Mouse (Mus musculus) mouse trophoblast stem cell (cell line): ENCODE results near the gene Runx3.

ENCODE experiments used
- in situ Hi-C, 2 experiments: fragments of 300-500 bp; cut with MseI, MboI; formaldehyde crosslinking; loops; 2 replicates in 1 of 2; 3 replicates in 1 of 2; pipeline ENCODE4 v1.15.1; 2025

Gene Runx3

DNA sequence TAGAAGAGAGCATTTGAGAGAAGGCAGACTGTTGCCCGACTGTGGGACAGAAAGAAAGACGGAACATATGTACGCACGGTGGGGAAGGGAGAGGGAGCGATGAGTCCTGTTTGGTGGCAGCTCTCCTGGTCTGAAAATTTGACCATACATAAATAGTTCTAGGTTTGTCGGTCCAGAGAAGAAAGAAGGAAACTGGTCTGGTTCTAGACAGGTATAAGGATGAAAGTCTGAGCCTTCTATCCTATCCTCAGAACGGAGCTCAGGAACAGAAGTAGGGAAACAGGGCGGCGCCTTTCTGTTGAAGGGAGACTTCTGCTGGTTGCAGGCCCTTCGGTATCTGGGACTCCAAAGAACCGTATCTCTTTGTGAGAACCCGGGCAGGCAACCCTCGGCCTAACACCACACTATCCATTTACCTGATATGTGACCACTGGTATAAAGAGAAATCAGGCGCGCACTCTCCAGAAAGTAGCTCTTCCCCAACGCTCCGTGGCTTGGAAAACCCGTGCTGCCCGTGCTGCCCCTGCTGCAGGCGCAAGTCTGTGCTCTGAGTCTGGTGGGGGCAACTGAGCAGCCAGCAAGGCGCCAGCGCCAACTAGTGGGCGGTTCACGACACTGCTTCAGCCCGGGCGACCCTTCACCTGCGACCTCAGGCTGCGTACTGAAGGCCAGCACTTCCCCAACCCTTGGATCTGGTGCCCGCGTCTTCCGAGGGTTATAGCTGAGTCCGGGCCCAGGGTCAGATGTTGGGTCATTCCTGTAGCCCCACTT is 29.8 kb downstream of the Runx3 start:
- in situ Hi-C loops = no loop called here

DNA sequence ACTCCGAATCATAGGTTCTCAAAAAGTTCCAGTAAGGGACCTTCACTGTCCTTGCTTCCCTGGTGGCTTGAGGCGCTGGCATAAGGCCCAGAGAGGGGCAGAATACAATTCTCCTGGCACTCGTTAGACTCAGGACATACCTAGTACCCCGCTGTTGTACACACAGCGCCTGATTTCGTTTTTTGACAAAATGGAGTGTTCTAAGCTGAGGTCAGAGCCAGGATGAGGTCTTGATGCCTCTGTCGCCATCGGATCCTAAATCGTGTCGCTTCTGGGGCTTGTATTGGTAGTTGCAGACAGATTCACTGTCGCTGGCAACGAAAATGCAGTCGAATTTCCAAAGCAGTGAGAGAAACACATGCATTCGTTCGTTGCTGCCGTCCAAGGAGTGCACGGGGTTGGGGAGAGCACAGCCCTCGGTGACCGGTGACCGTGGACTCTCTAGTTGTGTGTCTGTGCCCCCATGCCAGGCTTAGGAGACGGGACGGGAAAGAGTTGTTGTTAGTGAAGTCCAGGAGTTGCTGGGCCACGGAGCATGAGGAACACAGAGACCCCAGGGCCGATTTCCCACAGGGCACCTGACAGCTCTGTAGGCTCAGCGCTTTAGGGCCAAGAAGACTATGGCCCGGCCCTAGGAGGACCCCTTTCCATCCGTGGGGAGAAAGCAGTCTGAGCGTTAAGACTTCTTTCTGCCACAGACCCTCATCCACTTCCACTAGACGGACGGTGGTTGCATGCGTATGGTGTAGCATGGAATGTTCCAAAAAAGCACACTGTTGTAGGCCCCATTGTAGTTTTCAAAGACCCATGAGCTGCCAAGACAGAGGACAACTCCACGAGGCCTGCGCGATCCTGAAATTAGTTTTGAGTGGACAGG is 30.9 kb downstream of the Runx3 start:
- in situ Hi-C loops = no loop called here

DNA sequence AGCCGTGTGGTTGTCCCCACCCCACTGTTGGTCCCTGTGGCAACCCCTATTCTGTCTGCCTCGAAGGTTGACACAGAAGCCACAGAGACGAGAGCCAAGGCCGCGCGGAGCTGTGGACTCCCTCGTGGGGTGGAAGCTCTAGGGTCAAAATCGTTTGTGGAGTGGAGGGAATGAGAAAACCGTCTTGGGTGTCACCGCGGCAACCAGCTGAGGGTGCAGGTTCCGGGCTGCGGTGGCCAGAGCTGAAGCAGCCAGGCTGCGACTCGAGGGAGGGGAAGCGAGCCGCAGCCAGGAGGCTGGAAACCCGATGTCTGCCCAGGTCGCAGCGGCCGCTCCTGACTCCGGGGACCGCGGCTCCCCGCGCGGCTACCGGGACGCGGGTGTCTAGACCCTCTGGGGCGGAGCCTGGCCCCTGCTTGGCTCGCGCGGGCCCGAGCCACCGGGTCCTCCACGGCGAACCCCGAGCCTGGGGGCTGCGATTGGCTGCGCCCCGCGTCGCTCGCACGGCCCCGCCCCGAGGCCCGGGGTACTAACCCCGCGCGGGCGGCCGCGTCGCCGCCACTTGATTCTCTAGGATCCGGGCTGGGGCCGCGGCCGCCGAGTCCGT is 31.6 kb downstream of the Runx3 start:
- in situ Hi-C loops = no loop called here

DNA sequence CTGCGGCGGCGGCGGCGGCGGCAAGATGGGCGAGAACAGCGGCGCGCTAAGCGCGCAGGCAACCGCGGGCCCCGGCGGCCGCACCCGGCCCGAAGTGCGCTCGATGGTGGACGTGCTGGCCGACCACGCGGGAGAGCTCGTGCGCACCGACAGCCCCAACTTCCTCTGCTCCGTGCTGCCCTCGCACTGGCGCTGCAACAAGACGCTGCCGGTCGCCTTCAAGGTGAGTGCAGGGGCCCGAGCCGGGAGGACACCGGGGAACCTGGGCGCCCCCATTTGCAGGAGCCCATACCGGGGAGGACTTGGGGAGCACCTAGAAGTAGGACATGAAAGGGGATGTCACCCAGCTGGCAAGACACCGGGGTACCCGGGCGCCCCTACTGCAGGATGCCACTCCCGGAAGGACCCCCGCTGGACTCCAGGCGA is 32.4 kb downstream of the Runx3 start:
- in situ Hi-C loops = no loop called here

DNA sequence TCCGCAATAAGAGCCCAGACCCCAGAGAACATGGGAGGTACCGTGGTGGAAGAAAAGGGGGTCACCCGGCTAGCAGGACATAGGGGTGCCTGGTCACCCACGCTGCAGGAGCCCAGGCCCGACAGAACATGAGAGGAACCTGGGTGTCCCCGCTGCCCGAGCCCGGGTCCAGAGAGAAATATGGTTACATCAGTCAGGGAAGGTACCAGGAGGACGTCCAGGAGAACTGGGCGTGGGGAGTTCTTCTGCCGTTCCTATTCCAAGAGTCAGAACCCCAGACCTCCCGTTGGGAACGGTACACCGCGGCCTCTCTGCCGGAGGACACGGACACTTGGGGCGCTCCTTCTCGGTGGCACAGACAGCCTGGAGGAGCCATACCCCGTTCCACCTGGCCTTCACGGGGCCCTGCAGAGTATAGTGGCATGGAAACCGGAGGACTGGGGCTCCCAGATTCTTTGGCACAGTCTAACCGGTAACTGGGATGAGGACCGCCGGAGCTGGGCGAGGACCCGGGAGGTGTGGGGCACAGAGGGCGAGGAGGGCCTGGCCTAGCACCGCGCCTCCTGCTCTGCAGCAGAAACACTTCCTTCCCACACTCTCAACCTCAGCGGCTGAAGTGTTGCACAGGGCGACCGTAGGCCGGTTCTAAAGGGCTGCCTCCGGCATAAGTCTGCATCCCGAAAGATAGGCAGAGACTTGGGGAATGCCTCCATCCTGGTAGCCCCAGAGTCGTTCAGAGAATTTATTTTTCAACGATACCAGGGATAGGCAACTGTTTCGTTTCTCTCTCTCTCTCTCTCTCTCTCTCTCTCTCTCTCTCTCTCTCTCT is 33.0 kb downstream of the Runx3 start:
- in situ Hi-C loops = no loop called here

DNA sequence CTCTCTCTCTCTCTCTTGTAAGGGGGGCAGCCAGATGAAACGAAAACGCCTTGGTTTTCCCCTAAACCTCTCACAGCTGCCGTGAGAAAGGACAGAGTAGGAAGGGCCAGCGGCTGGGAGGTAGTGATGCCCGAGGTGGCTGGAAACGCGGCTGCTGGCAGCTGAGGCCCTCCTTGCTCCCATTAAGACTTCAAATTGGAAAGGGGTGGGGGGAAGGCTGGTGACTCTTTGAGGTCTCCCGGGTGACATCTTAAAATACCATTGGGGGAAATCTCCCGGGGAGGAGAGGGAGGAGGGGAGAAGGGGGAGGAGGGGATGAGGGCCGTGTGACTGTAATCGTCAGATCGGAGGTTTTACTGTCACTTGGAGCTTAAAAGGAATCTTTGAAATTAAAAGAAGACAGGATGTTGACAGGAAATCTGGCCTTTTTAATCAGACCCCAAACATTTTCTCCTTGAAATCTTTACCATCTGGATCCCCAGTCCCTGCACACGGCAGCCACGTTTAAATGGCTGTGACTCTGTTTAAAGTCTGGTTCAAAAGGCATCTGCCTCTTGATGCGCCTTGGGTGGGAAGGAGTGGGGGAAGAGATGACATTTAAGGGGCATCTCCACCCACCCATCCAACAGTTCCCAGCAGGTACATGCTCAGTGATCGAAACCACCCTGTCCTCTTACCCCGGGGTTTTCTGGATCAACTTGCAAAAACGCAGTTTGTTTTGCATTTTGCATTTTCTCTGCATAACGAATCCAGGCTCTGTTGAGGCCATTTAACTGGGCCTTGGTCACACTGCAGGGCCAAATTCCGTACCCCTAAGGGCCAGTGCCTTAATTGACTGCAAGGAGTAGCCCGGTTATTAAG is 33.9 kb downstream of the Runx3 start:
- in situ Hi-C loops = no loop called here

DNA sequence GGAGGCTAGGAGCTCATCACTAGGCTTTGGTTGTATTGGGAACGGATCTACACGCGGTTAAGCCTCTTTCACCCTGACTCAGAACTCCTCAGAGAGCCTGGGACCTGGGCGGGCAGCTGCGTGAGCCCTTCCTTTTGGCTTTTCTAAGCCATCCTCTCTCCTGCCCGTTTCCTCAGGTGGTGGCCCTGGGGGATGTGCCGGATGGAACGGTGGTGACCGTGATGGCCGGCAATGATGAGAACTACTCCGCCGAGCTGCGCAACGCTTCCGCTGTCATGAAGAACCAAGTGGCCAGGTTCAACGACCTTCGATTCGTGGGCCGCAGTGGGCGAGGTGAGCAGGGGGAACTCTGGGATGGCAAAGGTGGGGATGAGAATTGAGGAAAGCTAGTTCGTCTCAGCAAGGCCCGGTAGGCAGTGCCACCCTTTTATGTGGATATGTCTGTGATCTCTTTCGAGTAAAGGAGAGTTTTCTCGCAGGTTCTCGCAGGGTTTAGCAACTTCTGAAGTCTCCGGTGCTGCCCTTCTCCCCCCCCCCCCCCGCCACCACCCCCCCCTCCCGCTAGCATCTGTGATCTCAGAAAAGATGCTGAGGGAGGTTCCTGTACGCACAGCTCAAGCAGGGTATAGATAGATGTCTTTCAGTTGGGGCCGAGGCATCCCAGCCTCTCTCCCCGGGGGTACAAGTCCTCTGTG is 34.8 kb downstream of the Runx3 start:
- in situ Hi-C loops = no loop called here

DNA sequence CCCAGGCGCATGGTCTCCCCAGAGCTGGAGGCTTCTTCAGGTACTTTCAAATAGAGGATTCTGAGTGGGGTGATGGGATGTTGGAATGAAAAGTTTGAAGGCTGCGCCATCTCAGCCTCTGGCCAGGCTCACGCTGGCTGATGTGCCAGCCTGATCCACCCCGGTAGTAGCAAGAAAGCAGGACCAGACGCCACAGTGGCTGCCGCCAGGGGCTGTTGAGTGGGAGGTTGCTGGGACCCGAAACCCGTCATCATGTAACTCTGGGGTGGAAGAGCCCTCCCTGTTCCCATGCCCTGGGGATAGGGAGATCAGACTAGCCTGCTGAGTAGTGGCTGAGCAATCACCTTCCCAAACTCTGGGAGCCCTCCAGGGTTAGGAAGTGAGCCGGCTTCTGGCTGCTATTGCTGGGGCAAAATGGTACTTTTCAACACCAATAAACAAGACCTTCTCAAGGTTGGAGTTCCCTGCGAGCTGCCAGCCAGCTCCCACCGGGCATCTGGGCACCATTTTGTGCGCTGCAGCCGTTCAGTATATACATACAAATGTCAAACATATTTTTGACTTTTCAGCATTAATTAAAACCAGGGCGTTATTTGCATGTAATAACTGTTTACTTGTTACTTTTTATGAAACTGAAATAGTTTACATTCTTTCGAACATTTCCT is 35.5 kb downstream of the Runx3 start:
- in situ Hi-C loops = no loop called here

DNA sequence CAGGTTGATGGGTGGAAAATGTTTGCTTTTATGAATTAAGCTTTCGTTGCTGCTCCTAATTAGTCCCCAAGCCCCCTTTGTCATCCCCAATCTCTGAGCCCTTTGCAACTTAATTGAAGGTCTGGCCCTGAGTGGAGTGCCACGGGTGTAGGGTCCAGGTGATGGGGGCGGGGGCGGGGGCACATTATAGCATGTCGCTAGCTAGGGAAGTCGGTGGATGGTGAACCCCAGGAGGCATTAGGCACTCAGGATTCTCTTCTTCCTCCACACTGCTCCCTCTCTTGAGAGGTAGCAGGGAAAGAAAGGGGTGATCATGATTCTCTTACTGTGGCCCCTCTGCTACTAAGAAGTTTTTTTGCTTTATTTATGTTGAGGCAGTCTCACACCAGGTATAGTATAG is 36.1 kb downstream of the Runx3 start:
- in situ Hi-C loops = no loop called here

DNA sequence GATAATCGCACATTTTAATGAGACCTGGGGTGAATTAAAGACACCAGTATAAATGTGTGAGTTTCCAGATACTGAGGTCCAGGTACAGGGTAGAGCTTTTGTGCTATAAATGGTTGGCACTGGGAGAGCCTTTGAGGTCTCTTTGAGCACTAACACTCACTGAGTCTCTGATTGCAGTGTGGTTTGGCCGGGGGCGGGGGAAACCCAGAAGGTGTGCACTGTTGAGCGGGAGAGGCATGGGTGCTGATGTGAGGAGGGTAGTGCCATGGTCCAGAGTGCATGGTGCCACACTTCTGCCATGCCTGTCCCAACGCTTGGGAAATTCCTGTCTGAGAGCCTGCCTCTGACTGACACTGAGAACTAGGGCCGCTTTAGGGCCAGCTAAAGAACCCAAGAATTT is 36.9 kb downstream of the Runx3 start:
- in situ Hi-C loops = no loop called here

DNA sequence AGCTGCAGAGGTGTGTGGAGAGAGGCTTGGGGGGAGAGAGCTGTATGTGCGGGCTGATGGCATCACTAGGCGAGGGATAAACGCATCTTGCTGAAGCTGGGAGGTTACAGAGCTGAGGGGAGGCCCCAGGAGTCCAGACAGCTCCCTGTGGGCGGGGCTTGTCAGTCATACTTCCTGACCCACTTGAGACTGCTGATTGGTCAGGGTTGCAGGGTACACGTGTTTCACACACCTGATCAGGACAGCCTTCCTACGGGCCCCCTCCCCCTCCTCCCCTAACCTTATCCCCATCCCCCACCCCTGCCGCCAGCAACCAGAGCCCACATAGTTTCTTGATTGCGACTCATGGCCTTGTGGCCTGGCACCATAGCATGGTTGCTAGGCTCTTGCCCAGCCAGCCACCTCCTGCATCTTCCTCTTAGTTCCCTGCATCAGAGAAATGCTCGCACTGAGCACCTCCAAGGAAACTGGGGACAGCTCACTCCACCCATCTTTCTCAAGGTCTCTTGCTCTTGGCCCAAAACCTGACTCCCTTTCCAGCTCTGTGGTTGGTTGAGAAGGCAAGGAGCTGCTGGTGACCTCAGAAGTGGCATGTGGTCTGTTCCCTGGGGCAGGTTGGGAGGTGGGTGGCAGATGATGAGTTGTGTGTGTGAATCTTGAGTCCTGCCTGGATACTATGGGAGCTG is 38.4 kb downstream of the Runx3 start:
- in situ Hi-C loops = no loop called here

DNA sequence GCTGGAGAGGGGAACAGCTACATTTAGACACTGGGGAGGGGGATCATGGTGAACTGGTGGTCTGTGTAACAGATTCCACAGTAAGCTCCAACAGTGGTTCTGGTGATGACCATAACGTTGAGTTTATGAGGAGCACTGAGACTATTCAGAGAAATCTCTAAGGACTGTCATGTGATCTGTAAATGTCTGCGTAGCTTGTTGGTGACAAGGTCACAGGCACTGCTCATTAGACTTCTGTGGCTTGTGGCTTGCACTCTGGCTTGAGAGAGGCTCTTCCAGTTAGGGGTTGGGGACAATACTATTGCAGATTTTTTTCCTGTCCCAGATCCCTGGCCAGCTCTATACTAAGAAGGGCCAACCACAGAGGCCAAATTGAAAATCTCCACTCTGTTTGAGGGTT is 39.2 kb downstream of the Runx3 start:
- in situ Hi-C loops = no loop called here

DNA sequence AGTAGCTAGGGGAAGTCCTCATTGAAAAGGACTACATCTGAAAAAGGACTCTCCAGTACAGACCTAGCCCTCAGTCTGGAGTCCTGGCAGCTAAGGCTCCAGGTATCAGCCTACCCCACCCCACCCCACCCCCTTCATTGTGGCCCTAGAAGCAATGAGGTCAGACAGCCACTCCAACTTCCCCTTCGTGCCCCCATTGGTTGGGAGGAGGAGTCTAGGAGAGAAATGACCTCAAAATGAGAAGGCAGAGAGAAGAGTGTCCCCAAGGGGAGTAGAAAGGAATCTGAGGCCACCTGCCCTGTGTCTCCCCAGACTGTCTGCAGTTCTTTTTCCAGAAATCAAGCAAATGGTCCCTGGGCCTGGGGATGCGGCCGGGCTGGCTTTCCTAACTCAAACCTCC is 39.7 kb downstream of the Runx3 start:
- in situ Hi-C loops = no loop called here

DNA sequence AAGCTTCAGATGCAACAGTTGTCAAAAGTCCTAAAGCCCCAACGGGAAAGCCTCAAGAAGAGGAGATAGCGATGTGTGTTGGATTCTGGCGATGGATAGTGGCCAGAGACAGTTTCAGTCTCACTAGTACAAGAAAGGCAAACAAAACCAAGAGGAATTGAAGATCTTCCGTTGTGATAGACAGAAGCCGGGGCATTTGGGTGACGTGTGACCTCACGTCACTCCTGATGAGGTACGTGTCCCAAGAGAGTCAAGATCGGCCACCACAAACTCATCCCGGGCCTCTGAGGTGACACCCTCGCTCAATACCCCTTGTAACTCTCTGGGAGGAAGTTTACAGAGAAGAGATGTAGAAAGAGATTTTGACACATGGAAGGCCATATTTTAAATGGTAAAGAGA is 41.0 kb downstream of the Runx3 start:
- in situ Hi-C loops = no loop called here

DNA sequence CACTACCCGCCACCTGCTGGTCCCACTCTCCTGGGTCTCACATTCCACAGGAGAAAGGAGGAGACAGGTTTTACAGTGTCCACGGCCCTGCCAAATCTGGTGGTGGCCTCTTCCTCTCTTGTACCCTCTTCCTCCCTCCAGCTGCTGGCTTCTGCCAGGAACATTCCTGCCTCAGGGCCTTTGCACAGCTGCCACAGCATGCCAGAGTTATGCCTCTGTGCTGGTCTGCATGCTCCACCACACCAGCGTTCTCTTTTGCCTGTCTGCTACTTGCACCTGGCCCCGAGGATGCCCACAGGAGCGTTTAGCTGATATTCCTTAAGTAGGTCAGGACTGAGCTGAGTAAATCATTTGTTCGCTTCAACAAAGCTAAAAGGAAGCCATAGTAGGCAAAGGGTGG is 45.3 kb downstream of the Runx3 start:
- in situ Hi-C loops = no loop called here

DNA sequence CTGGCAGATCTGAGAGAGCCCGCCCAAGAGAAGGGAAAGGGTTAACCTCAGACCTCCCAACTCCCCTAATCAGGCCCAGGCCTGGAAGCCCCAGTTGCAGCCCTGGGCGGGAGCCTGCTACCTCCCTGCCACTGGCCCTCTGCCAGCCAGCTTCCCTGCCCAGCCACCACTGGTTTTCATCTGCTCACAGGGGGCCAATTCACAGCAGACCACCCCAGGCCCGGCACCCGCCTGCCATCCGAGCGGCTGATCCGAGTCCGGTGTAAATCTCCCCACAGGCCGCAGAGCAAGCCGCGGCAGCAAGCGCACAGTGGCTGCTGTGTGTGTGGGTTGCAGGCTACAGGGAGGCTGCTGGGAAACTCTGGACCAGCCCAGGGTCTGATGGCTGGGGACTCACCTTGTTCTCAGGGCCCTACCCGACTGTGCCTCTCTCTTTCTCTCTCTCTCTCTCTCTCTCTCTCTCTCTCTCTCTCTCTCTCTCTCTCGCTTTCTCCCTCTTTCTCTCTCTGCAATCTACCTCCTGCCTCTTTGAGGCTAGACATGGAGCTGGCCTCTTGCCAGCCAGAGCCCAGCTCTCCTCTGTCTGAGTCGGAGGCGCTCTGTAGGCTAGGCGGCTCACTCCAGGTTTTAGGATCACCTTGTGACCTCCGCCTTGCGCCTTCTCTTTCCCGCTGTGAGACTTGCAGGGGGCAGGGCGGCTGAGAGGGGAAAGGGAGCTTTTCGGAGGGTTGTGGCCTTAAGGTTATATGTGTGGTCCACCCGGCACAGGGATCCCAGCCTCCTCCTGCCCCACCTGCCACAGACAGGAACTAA is 46.2 kb downstream of the Runx3 start:
- in situ Hi-C loops = no loop called here

DNA sequence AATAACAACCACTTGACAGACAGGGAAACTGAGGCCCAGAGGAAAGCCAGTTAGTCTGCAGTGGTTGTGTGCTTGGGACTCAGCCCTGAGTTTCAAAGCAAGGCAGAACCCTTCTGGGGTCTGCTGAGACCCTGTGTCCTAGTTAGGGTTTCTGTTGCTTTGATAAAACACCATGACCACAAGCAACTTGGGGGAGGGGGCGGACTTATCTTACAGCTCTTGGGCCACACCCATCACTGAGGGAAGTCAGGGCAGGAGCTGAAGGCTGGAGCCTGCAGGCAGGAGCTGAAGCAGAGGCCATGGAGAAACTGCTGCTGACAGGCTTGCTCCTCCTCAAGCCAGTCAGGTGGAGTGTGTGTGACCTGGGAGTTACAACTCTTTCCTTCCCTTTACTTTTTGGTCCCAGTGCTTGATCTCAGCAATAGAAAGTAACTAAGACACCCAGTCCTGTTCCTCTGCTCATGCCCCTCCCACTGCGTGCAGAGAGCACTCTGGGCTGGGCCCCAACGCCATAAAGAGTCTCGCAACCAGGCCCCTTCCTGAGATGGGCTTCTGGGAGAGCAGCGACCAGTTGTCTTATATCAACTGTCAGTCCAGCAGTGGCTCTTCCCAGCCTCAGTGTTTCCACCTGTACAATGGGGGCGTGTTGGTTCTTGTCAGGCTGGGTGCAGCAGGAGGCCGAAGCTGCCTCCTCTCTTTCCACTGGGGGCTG is 47.5 kb downstream of the Runx3 start:
- in situ Hi-C loops = no loop called here

DNA sequence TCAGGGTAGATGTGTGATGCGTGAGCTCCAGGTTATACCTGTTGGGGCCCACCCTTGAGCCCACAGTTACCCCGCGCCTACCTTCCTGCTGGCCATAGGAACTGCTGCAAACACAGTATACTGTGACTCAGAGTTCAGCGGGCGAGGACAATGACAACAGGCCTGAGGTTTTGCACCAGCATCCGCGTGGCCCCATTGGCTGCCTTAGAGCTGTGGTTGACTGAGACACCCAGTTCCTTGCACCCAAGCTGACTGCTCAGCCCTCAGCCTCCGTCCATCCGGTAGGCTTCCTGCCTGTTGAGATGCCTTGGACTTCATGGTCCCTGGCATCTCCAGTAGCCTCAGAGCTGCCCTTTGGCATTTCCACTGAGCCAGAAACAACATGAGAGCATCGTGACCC is 48.6 kb downstream of the Runx3 start:
- in situ Hi-C loops = no loop called here
